Mouse (Mus musculus) heart, adult 2 months (tissue): ENCODE measurements around the gene Fblim1.

Source experiments
- CTCF ChIP-seq: fragments of 200-600 bp; IDR thresholded peaks from 2 replicates; pipeline ENCODE4 v1.8.1; 2022; ENCODE audit warnings: antibody characterized with exemption, mild to moderate bottlenecking, moderate library complexity
- EP300 ChIP-seq: fragments of 200-500 bp; IDR thresholded peaks from 2 replicates; pipeline ENCODE4 v1.6.1; 2011; ENCODE audit warnings: low read depth, low read length, control low read depth; ENCODE audit not compliant: insufficient read depth
- POLR2A ChIP-seq: fragments of 200-500 bp; IDR thresholded peaks from 2 replicates; pipeline ENCODE4 v1.6.1; 2011; ENCODE audit warnings: mild to moderate bottlenecking, low read depth, low read length, control low read depth; ENCODE audit not compliant: insufficient read depth

DNA sequence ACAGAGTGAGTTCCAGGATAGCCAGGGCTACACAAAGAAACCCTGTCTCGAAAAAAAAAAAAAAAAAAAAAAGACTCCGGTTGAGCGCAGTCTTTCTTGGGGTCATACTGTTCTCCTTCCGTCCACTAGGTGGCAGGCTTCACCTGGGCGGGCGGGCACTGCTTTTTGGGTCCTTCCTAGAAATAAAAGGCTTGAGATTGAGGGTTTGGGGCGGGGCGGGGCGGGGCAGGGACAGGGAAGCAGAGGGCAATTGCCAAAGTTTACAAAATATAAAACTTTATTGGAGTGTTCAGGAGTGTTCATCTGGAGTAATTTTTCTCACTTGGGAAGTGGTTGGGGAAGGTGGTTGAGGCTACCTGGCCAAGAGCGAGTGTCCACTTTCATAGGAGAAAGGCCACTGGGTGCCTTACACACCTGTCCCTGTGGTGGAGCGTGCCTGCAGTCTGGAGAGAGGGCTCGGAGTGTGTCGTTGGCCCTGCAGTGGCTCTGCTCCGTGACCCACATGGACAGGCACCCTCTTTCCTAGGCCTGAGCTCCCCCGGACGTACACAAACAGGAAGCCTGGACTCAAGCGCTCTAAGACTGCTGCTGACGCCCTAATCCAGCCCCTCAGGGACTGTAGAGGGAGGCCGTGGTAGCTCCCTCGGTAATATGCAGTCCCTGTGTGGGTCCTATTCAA is 12.8 kb upstream of the Fblim1 start, which contains the start of gene Tmem82:
- TF ChIP-seq CTCF: peak; percentile 69
- TF ChIP-seq POLR2A: peak; percentile 3; the same call in 1 of the 2 replicates
- peak; percentile 71; the same call in 1 of the 2 replicates for TF ChIP-seq EP300
